Mouse (Mus musculus) ES-Bruce4 (cell line): ENCODE measurements around the gene Sema5a. TPM values are rescaled to one million over a fixed set of nuclear protein-coding genes. Genes with fewer than 3 reads are reported as not detected.

ENCODE experiments used
- H3K27ac ChIP-seq: 2 replicates; pipeline ENCODE4 v1.5.1; 2012; ENCODE audit warnings: low read length, inconsistent platforms; ENCODE audit not compliant: insufficient read depth
- H3K27me3 ChIP-seq: 2 replicates; pipeline ENCODE4 v1.6.1; 2012; ENCODE audit warnings: mild to moderate bottlenecking, low read length, inconsistent platforms; ENCODE audit not compliant: control insufficient read depth, poor library complexity, insufficient read depth, severe bottlenecking
- H3K36me3 ChIP-seq: 2 replicates; pipeline ENCODE4 v1.6.1; 2012; ENCODE audit warnings: inconsistent platforms, mild to moderate bottlenecking, low read length, moderate library complexity; ENCODE audit not compliant: control insufficient read depth, poor library complexity, insufficient read depth, severe bottlenecking
- H3K4me1 ChIP-seq: one replicate; pipeline ENCODE4 v1.8.1; 2011; ENCODE audit warnings: low read length; ENCODE audit not compliant: control insufficient read depth, insufficient read depth
- H3K4me3 ChIP-seq: 2 replicates; pipeline ENCODE4 v1.5.1; 2011; ENCODE audit warnings: low read depth, mild to moderate bottlenecking, low read length
- H3K9ac ChIP-seq: 2 replicates; pipeline ENCODE4 v1.6.1; 2012; ENCODE audit warnings: low read depth, mild to moderate bottlenecking, inconsistent platforms; ENCODE audit not compliant: poor library complexity, severe bottlenecking
- H3K9me3 ChIP-seq: replicated peaks from 2 replicates; pipeline ENCODE4 v1.6.1; 2012; ENCODE audit warnings: mild to moderate bottlenecking, low read length, inconsistent platforms; ENCODE audit not compliant: control insufficient read depth, poor library complexity, insufficient read depth, severe bottlenecking
- CTCF ChIP-seq: IDR thresholded peaks from one replicate; pipeline ENCODE4 v1.8.1; 2011; ENCODE audit warnings: low read depth, low read length
- EP300 ChIP-seq: IDR thresholded peaks from 2 replicates; pipeline ENCODE4 v1.6.1; 2011; ENCODE audit warnings: low read depth, low read length; ENCODE audit not compliant: insufficient read depth
- POLR2A ChIP-seq: IDR thresholded peaks from one replicate; pipeline ENCODE4 v1.8.1; 2011; ENCODE audit warnings: low read length; ENCODE audit not compliant: insufficient read depth
- polyA plus RNA-seq: library from polyadenylated mRNA; stranded (reverse); fragments of >200 nt; gene quantifications from 2 replicates; pipeline ENCODE4 v1.2.4, GENCODE M21; 2011; ENCODE audit warnings: low read depth; ENCODE audit not compliant: missing spikeins, insufficient read depth, insufficient read length

The Sema5a gene
- polyA plus RNA-seq, 1 experiment: 2.8 TPM

DNA sequence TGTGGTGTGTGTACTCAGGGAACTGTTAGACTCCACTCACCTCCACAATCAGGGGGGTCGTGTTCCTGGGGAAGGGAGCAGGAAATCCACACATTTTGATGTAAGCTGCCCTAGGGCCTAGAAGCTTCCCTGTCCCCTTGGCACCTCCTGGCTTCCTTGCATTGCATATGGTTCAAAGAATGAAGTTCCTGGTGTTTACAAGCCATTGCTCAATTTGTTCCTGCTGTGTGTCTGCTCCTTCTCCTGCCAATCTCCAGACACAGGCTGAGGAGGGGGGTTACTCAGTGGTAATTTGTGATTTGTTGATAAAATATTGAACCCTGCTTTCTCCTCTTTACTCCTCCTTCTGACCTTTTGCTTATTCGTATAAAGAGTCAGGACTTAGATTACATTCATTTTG, 25.5 kb downstream of the Sema5a start:
- no peak overlapping the region for H3K4me3 ChIP-seq
- no peaks in the 10 kb centered on the region for H3K36me3 ChIP-seq
- no peaks in the 10 kb centered on the region for H3K27me3 ChIP-seq
- H3K4me1 ChIP-seq: no peaks in the 10 kb centered on the region
- H3K9me3 ChIP-seq: no peaks in the 10 kb centered on the region
- no peak overlapping the region for H3K27ac ChIP-seq
- H3K9ac ChIP-seq: no peak overlapping the region
- no peak for TF ChIP-seq CTCF
- no peak for TF ChIP-seq POLR2A
- TF ChIP-seq EP300: no peak

GRCm38 (mm10) chr15:32273925-32274324, 29.3 kb downstream of the Sema5a start:
- H3K27ac ChIP-seq: no peak overlapping the region
- TF ChIP-seq POLR2A (no peak), EP300 (no peak), CTCF (no peak)
- H3K27me3 ChIP-seq: no peaks in the 10 kb centered on the region
- H3K4me3 ChIP-seq: no peak overlapping the region
- H3K9ac ChIP-seq: no peak overlapping the region
- no peaks in the 10 kb centered on the region for H3K9me3 ChIP-seq
- H3K36me3 ChIP-seq: no peaks in the 10 kb centered on the region
- no peaks in the 10 kb centered on the region for H3K4me1 ChIP-seq

GRCm38 (mm10) chr15:32275020-32275419, 30.4 kb downstream of the Sema5a start:
- Histone ChIP-seq H3K4me3 (no peak overlapping the region), H3K27ac (no peak overlapping the region), H3K36me3 (no peaks in the 10 kb centered on the region), H3K4me1 (no peaks in the 10 kb centered on the region), H3K27me3 (no peaks in the 10 kb centered on the region), H3K9me3 (no peaks in the 10 kb centered on the region), H3K9ac (no peak overlapping the region)
- TF ChIP-seq CTCF (no peak), POLR2A (no peak), EP300 (no peak)

- TF ChIP-seq EP300: no peak
- Histone ChIP-seq H3K27me3 (no peaks in the 10 kb centered on the region), H3K27ac (no peak overlapping the region), H3K9ac (no peak overlapping the region), H3K9me3 (no peaks in the 10 kb centered on the region), H3K36me3 (no peaks in the 10 kb centered on the region), H3K4me3 (no peak overlapping the region), H3K4me1 (no peaks in the 10 kb centered on the region)
Measured at GRCm38 (mm10) chr15:32278600-32278999, 34.0 kb downstream of the Sema5a start.

GRCm38 (mm10) chr15:32281374-32281773, 36.8 kb downstream of the Sema5a start:
- H3K27me3 ChIP-seq: no peaks in the 10 kb centered on the region
- H3K36me3 ChIP-seq: no peaks in the 10 kb centered on the region
- H3K9ac ChIP-seq: no peak overlapping the region
- no peak for TF ChIP-seq CTCF
- TF ChIP-seq POLR2A: no peak
- TF ChIP-seq EP300: no peak
- H3K4me1 ChIP-seq: no peaks in the 10 kb centered on the region
- no peak overlapping the region for H3K27ac ChIP-seq
- H3K4me3 ChIP-seq: no peak overlapping the region
- H3K9me3 ChIP-seq: no peaks in the 10 kb centered on the region

DNA sequence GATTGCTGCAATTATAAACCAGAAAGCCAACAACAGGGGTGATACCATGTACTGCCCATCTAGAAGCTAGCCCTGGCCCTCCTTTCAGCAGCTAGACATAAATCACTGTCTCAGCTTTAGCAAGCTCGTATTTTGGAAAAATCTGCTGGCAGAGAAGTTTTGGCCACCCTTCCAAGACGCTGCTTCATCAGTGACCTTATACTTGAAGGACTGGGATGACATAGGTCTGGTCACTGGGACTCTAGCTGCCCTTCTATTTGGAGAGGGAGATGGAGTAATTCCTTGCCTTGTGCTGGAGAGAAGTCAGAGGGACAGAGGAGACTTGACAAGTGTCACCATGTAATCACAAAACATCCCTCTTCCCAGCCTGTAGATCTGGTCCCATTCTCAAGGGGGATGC, 40.1 kb downstream of the Sema5a start:
- Histone ChIP-seq H3K4me1 (no peaks in the 10 kb centered on the region), H3K9ac (no peak overlapping the region), H3K27ac (no peak overlapping the region), H3K9me3 (no peaks in the 10 kb centered on the region), H3K4me3 (no peak overlapping the region), H3K27me3 (no peaks in the 10 kb centered on the region), H3K36me3 (no peaks in the 10 kb centered on the region)
- TF ChIP-seq CTCF (no peak), POLR2A (no peak), EP300 (no peak)
